Mouse (Mus musculus) ES-E14 (cell line): ENCODE data around the gene Nek8. TPM values are rescaled to one million over a fixed set of nuclear protein-coding genes. Genes with fewer than 3 reads are reported as not detected.

Experiments used
- DNase-seq: peaks from one replicate; pipeline ENCODE4 v3.0.0-alpha.2; 2013; ENCODE audit warnings: low read depth, low spot score
- H3K27ac ChIP-seq: 2 replicates; pipeline ENCODE4 v1.5.1; 2012; ENCODE audit warnings: low read depth, mild to moderate bottlenecking, low read length, moderate library complexity, mixed read lengths; ENCODE audit not compliant: poor library complexity, insufficient read depth, severe bottlenecking
- H3K36me3 ChIP-seq: 2 replicates; pipeline ENCODE4 v1.6.1; 2012; ENCODE audit warnings: mild to moderate bottlenecking, low read length, moderate library complexity, mixed read lengths; ENCODE audit not compliant: control insufficient read depth, poor library complexity, insufficient read depth, severe bottlenecking
- H3K4me1 ChIP-seq, 2 experiments: fragments of 150-350 bp in 1 of 2; sonication (generic) in 1 of 2; 2 replicates each; pipeline ENCODE4 v1.6.1; 2012; ENCODE audit warnings: low read length in 2 of 2, mild to moderate bottlenecking in 1 of 2, mixed read lengths in 1 of 2; ENCODE audit not compliant: control insufficient read depth in 2 of 2, insufficient read depth in 2 of 2, poor library complexity in 1 of 2
- H3K4me3 ChIP-seq, 2 experiments: fragments of 150-350 bp in 1 of 2; sonication (generic) in 1 of 2; 2 replicates each; pipeline ENCODE4 v1.5.1; 2012; ENCODE audit warnings: low read length in 2 of 2, low read depth in 1 of 2, mild to moderate bottlenecking in 1 of 2, mixed read lengths in 1 of 2; ENCODE audit not compliant: insufficient read depth in 1 of 2, poor library complexity in 1 of 2, severe bottlenecking in 1 of 2
- H3K9ac ChIP-seq: 2 replicates; pipeline ENCODE4 v1.6.1; 2012; ENCODE audit warnings: low read depth, mild to moderate bottlenecking, low read length, mixed read lengths; ENCODE audit not compliant: poor library complexity, insufficient read depth, severe bottlenecking
- H3K9me3 ChIP-seq: fragments of 150-350 bp; sonication (generic); 2 replicates; pipeline ENCODE4 v1.6.1; 2012; ENCODE audit warnings: low read depth, mild to moderate bottlenecking, low read length; ENCODE audit not compliant: control insufficient read depth, insufficient read depth
- CHD2 ChIP-seq: IDR thresholded peaks from 2 replicates; pipeline ENCODE4 v1.6.1; 2014; ENCODE audit warnings: mild to moderate bottlenecking, low read depth, low read length, inconsistent platforms
- HCFC1 ChIP-seq: IDR thresholded peaks from 2 replicates; pipeline ENCODE4 v1.6.1; 2012; ENCODE audit warnings: low read length, inconsistent platforms, borderline replicate concordance; ENCODE audit not compliant: insufficient read depth
- MAFK ChIP-seq: IDR thresholded peaks from 2 replicates; pipeline ENCODE4 v1.6.1; 2014; ENCODE audit warnings: mild to moderate bottlenecking, low read depth, low read length, inconsistent platforms; ENCODE audit not compliant: insufficient read depth
- ZC3H11A ChIP-seq: IDR thresholded peaks from 2 replicates; pipeline ENCODE4 v1.6.1; 2012; ENCODE audit warnings: low read depth, mild to moderate bottlenecking, inconsistent platforms, low read length, borderline replicate concordance
- ZNF384 ChIP-seq: IDR thresholded peaks from 2 replicates; pipeline ENCODE4 v1.6.1; 2012; ENCODE audit warnings: low read depth, low read length, inconsistent platforms
- in situ Hi-C, 2 experiments: fragments of 600-800 bp; cut with MboI; formaldehyde crosslinking; loops; one replicate each; pipeline ENCODE4 v1.15.1; 2025; ENCODE audit warnings: low sequenced_read_pairs in 2 of 2, inconsistent platforms in 1 of 2; ENCODE audit not compliant: unreplicated experiment in 2 of 2
- total RNA-seq: library from RNA; depleted of rRNA; stranded (reverse); fragments of 300-350 nt; gene quantifications from 2 replicates; pipeline ENCODE4 v1.2.3, GENCODE M21; 2012

The Nek8 gene
- total RNA-seq, 1 experiment, result 15.3 TPM

DNA sequence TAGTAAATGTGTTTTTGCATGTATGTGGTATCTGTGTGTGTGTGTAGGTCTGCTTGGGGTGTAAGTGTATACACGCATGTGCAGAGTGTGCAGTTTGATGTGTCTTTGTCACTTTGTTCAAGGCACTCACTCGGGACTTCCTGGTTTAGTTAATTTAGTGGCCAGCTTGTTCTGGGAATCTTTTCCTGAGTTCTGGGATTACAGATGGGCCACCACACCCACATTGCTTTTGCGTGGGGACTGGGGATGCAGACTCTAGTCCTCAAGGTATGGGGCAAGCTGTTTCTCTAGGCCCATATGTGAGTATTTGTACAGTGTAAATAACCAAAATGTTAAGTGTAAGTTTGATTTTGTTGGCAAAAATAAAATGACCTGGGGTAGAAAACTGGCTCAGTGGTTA is 42.1 kb downstream of the Nek8 start:
- in situ Hi-C loops, result no loop called here
- TF ChIP-seq ZNF384 (no peak), MAFK (no peak), ZC3H11A (no peak), HCFC1 (no peak), CHD2 (no peak)
- H3K9me3 ChIP-seq, result no peaks in the 10 kb centered on the region
- no peak overlapping the region for H3K27ac ChIP-seq
- 0 out of 2 replicates have a peak overlapping the region, but pooled peaks have one; percentile 33 for H3K9ac ChIP-seq
- H3K4me3 ChIP-seq, result no peak overlapping the region
- DNase-seq, result no peak
- H3K36me3 ChIP-seq, result no peaks in the 10 kb centered on the region; the same call in 1 of the 2 replicates
- peaks cover 10% of the 10 kb centered on the region in 2 experiments for H3K4me1 ChIP-seq

DNA sequence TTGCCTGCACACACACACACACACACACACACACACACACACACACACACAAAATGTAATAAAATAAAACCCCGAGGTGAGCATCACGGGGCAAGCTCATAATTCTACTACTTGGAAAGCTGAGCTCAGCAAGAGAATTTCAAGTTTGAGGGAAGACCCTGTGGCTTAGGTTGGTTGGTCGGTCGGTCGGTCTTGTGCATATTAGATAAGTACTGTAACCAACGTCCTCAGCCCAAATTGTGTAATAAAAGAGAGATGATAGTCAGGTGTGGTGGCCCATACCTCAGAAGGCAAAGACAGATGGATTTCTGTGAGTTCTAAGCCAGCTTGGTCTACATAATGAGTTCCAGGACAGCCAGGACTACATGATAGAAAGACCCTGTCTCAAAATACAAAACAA is 42.6 kb downstream of the Nek8 start:
- Histone ChIP-seq H3K27ac (no peak overlapping the region), H3K9me3 (no peaks in the 10 kb centered on the region), H3K4me3 (no peak overlapping the region), H3K36me3 (no peaks in the 10 kb centered on the region; the same call in 1 of the 2 replicates), H3K9ac (no peak overlapping the region), H3K4me1 (peaks cover 10% of the 10 kb centered on the region in 2 experiments)
- no peak for TF ChIP-seq ZNF384
- no peak for TF ChIP-seq CHD2
- no peak for TF ChIP-seq HCFC1
- TF ChIP-seq ZC3H11A, result no peak
- in situ Hi-C loops, result no loop called here
- no peak for DNase-seq

DNA sequence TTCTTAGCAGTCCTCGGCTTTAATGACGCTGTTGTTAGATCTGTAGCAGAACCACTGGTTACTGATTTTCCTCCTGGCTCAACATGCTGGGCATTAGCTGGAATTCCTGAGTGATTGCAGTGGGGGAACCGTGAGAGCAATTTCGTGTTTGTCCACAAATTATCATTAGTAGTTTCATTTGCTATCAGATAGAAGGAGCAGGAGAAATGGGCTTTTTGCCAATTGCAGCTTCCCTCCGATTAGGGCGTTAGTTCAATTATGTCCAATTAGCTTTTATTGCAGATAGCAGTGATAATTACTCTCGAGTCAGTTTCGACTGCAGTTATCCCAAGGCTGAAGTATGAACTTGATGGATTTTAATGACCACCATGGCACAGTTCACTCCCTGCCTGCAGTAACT is 47.0 kb downstream of the Nek8 start:
- TF ChIP-seq ZNF384, result no peak
- TF ChIP-seq CHD2, result no peak
- TF ChIP-seq HCFC1, result no peak
- no peak for TF ChIP-seq MAFK
- in situ Hi-C loops, result no loop called here
- H3K9me3 ChIP-seq, result no peaks in the 10 kb centered on the region
- no peak for DNase-seq
- H3K4me1 ChIP-seq, result peaks cover 2 to 6% of the 10 kb centered on the region in 2 experiments; a peak in 1 of 4 replicates
- H3K27ac ChIP-seq, result no peak overlapping the region
- H3K9ac ChIP-seq, result no peak overlapping the region
- H3K36me3 ChIP-seq, result no peaks in the 10 kb centered on the region
- H3K4me3 ChIP-seq, result no peak overlapping the region

DNA sequence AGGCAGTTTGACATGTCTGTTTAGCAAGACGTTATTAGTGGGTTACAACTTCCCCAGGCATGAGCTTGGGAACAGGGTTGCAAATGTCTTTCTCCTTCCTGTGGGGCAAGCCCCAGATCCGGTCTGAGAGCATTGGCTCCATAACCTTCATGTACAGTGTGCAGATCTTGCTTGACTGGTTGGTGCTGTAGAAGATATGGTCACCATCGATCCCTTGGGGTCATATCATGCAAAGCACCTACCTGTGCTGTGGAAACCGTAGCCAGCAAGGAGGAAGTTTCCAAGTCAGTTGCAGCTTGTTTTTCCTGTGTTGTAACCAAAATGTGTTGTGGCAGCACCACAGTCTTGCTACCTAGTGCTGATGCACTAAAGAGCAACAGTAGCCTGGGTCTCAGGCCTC is 49.7 kb downstream of the Nek8 start:
- H3K9me3 ChIP-seq, result no peaks in the 10 kb centered on the region
- no peak overlapping the region for H3K27ac ChIP-seq
- no peak for TF ChIP-seq MAFK
- no peak for TF ChIP-seq ZC3H11A
- TF ChIP-seq ZNF384, result no peak
- no peak for TF ChIP-seq CHD2
- no peak for TF ChIP-seq HCFC1
- in situ Hi-C loops, result no loop called here
- H3K4me3 ChIP-seq, result no peak overlapping the region
- no peaks in the 10 kb centered on the region for H3K36me3 ChIP-seq
- H3K4me1 ChIP-seq, result peaks cover 4 to 8% of the 10 kb centered on the region in 2 experiments; a peak in 1 of 4 replicates
- no peak overlapping the region for H3K9ac ChIP-seq
- no peak for DNase-seq

DNA sequence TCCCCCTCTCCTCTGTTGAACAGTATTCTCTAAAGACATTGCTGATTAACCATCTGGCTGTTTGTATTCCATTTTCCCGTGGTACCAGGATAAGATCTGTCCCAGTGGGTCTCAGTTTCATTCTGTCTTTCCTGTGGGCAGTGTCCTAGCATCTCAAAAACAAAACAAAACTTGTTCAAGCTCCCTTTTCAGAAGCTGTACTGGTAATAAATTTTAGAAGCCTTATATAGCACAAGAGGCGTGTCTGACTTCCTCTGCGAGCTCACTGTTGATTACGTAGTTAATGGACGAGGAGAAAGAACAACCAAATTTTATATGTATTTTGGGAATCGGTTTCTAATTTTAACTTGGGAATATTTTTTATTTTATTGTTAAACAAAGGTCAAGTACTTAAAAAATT is 50.8 kb downstream of the Nek8 start:
- Histone ChIP-seq H3K27ac (no peak overlapping the region), H3K4me3 (no peak overlapping the region), H3K4me1 (peaks cover 4 to 8% of the 10 kb centered on the region in 2 experiments; a peak in 1 of 4 replicates), H3K9ac (no peak overlapping the region), H3K36me3 (no peaks in the 10 kb centered on the region), H3K9me3 (no peaks in the 10 kb centered on the region)
- DNase-seq, result no peak
- in situ Hi-C loops, result no loop called here
- TF ChIP-seq HCFC1, result no peak
